15 mouse cellular contexts compared by ENCODE assay signal in the genomic region with DNA sequence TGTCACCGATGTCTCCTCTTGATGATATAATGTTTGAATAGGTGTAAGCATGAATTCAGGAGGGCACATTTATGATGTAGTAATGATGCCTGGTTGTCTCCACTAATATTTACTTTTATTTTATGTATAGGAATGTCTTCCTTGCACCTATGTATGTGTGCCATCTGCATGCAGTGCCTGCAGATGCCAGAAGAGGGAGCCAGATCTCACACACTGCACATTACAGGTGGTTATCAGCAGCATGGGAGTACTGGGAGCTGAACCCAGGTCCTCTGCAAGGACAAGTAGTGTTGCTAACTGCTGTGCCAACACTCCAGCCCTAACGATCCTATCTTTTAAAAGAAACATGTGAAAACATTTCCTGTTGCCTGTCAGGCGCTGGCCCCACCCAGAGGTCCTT.
A peak's percentile ranks its signal among the peaks of the same experiment; 100 is the strongest.
DNase-seq lines count a peak whose midpoint lies in the region; ATAC-seq and TF ChIP-seq lines count a peak whose summit lies in the region.
"Had no signal": no experiment of that assay in that cellular context is flagged by ENCODE, and none has a peak within 500 bp of the region (broad histone marks: within the 10 kb centered on the region; RNA-seq: fewer than 3 reads in every experiment).

No protein-coding gene starts in this region.

- no peaks in the 10 kb centered on the region for H3K36me3 ChIP-seq in forebrain, postnatal 0 days (ENCODE audit: insufficient read depth)
- H3K36me3 ChIP-seq in forebrain, embryonic 12.5 days (replicated peaks): no peaks in the 10 kb centered on the region
- H3K36me3 ChIP-seq in liver, adult 2 months (ENCODE audit: control insufficient read depth, insufficient read depth, low read length): no peaks in the 10 kb centered on the region
- H3K36me3 ChIP-seq in CH12.LX (replicated peaks in 1 of 2; ENCODE audit: control insufficient read depth in 1 of 2, insufficient read depth in 1 of 2, low read length in 1 of 2): no peaks in the 10 kb centered on the region
- H3K36me3 ChIP-seq in hindbrain, embryonic 10.5 days: no peaks in the 10 kb centered on the region
- H3K36me3 ChIP-seq: G1E; intestine, embryonic 15.5 days; liver, embryonic 15.5 days; neural tube, embryonic 13.5 days had no signal

- TF ChIP-seq CTCF in forebrain, postnatal 0 days (IDR thresholded peaks at IDR 0.05; ENCODE audit: low read depth): peak; percentile 51
- TF ChIP-seq CTCF in liver, adult 2 months (IDR thresholded peaks at IDR 0.05; ENCODE audit: low read depth, low read length): peak; percentile 33; the same call in 1 of the 2 replicates
- TF ChIP-seq CTCF in CH12.LX (conservative IDR thresholded peaks at IDR 0.05 in 1 of 2, IDR thresholded peaks at IDR 0.05 in 1 of 2; ENCODE audit: low read depth in 2 of 2, low read length in 2 of 2): 0 out of 4 replicates have a peak, but pooled peaks of 1 of the 2 experiments have one; percentile 13
- TF ChIP-seq CTCF in bone marrow, adult 2 months (IDR thresholded peaks at IDR 0.05; ENCODE audit: control insufficient read depth, insufficient read depth, low read length): peak; percentile 33; the same call in 1 of the 2 replicates

- H3K4me2 ChIP-seq in forebrain, postnatal 0 days (ENCODE audit: low read depth): no peak overlapping the region
- H3K4me2 ChIP-seq in forebrain, embryonic 12.5 days: no peak overlapping the region
- H3K4me2 ChIP-seq in CH12.LX (ENCODE audit: insufficient read depth, low read depth, poor library complexity, severe bottlenecking): no peak overlapping the region
- H3K4me2 ChIP-seq: intestine, embryonic 15.5 days; liver, embryonic 15.5 days; neural tube, embryonic 13.5 days had no signal

- TF ChIP-seq RAD21 in CH12.LX (IDR thresholded peaks at IDR 0.05; ENCODE audit: low read depth, low read length): no peak

- H3K9me3 ChIP-seq in forebrain, postnatal 0 days (ENCODE audit: low read length): no peaks in the 10 kb centered on the region
- H3K9me3 ChIP-seq in forebrain, embryonic 12.5 days: peaks cover 8% of the 10 kb centered on the region; the same call in 1 of the 2 replicates
- peaks cover 4% of the 10 kb centered on the region for H3K9me3 ChIP-seq in CH12.LX (replicated peaks; ENCODE audit: low read length)
- peaks cover 8% of the 10 kb centered on the region for H3K9me3 ChIP-seq in hindbrain, embryonic 10.5 days
- H3K9me3 ChIP-seq: intestine, embryonic 15.5 days; liver, embryonic 15.5 days had no signal

- no peak for ATAC-seq in forebrain, postnatal 0 days
- ATAC-seq in forebrain, embryonic 12.5 days (ENCODE audit: low FRiP score): no peak
- ATAC-seq: intestine, embryonic 15.5 days had no signal

- dilution Hi-C loops in CH12.LX (cut with MboI; ENCODE audit: extremely low pct_ligation_motif_present, extremely low pct_unique_long_range_greater_than_20kb, low sequenced_read_pairs): no loop called here

- H3K9ac ChIP-seq in forebrain, postnatal 0 days: no peak overlapping the region
- H3K9ac ChIP-seq in forebrain, embryonic 12.5 days: no peak overlapping the region
- no peak overlapping the region for H3K9ac ChIP-seq in liver, adult 2 months (ENCODE audit: low read depth, low read length)
- H3K9ac ChIP-seq in CH12.LX (ENCODE audit: insufficient read depth, low read depth): no peak overlapping the region
- H3K9ac ChIP-seq: intestine, embryonic 15.5 days; liver, embryonic 15.5 days; neural tube, embryonic 13.5 days had no signal

- H3K79me2 ChIP-seq in liver, adult 2 months (ENCODE audit: control insufficient read depth, insufficient read depth, low read length): no peaks in the 10 kb centered on the region
- no peaks in the 10 kb centered on the region for H3K79me2 ChIP-seq in CH12.LX (replicated peaks; ENCODE audit: control insufficient read depth, extremely low read depth, insufficient read depth, poor library complexity, severe bottlenecking)

- no peaks in the 10 kb centered on the region for H3K27me3 ChIP-seq in forebrain, postnatal 0 days (ENCODE audit: insufficient read depth, low read length)
- peaks cover 11% of the 10 kb centered on the region; the same call in 1 of the 2 replicates for H3K27me3 ChIP-seq in forebrain, embryonic 12.5 days
- H3K27me3 ChIP-seq in liver, adult 2 months (ENCODE audit: control insufficient read depth, insufficient read depth, low read length): no peaks in the 10 kb centered on the region
- no peaks in the 10 kb centered on the region for H3K27me3 ChIP-seq in CH12.LX (replicated peaks)
- peaks cover 7% of the 10 kb centered on the region for H3K27me3 ChIP-seq in hindbrain, embryonic 10.5 days (ENCODE audit: insufficient read depth, poor library complexity, severe bottlenecking)
- H3K27me3 ChIP-seq: intestine, embryonic 15.5 days; liver, embryonic 15.5 days had no signal

- DNase-seq in forebrain, postnatal 0 days: no peak
- DNase-seq in liver, adult 2 months (ENCODE audit: extremely low read depth, low read depth, low spot score): no peak
- DNase-seq in liver: no peak
- DNase-seq in CH12.LX (ENCODE audit: extremely low read depth): peak; percentile 3
- DNase-seq in hindbrain, embryonic 10.5 days (ENCODE audit: low spot score): no peak
- no peak for DNase-seq in frontal cortex, adult 2 months (ENCODE audit: extremely low spot score in 1 of 2, low spot score in 1 of 2)
- DNase-seq: adrenal gland, postnatal 25 days; gastrocnemius, postnatal 36 days; thymus, postnatal 14 days had no signal

- H3K27ac ChIP-seq in forebrain, postnatal 0 days (ENCODE audit: low read depth, low read length): no peak overlapping the region
- no peak overlapping the region for H3K27ac ChIP-seq in forebrain, embryonic 12.5 days
- H3K27ac ChIP-seq in liver, adult 2 months (replicated peaks; ENCODE audit: insufficient read depth, low read depth, low read length): no peak overlapping the region
- no peak overlapping the region for H3K27ac ChIP-seq in CH12.LX (ENCODE audit: insufficient read depth, low read depth)
- H3K27ac ChIP-seq in bone marrow, adult 2 months (ENCODE audit: control insufficient read depth, insufficient read depth, low read depth, low read length, poor library complexity): no peak overlapping the region
- no peak overlapping the region for H3K27ac ChIP-seq in hindbrain, embryonic 10.5 days
- H3K27ac ChIP-seq: intestine, embryonic 15.5 days; liver, embryonic 15.5 days; neural tube, embryonic 13.5 days had no signal

- no peak for TF ChIP-seq EP300 in CH12.LX (IDR thresholded peaks at IDR 0.05; ENCODE audit: low read length)

- H3K4me3 ChIP-seq in forebrain, postnatal 0 days (ENCODE audit: low read depth, low read length): no peak overlapping the region
- H3K4me3 ChIP-seq in forebrain, embryonic 12.5 days (replicated peaks): no peak overlapping the region
- H3K4me3 ChIP-seq in liver, adult 2 months (ENCODE audit: insufficient read depth, low read depth, low read length): no peak overlapping the region
- no peak overlapping the region for H3K4me3 ChIP-seq in CH12.LX (replicated peaks in 1 of 3; ENCODE audit: low read depth in 2 of 3, low read length in 2 of 3, poor library complexity in 1 of 3)
- no peak overlapping the region for H3K4me3 ChIP-seq in bone marrow, adult 2 months (replicated peaks; ENCODE audit: control insufficient read depth, low read depth, low read length)
- no peak overlapping the region for H3K4me3 ChIP-seq in hindbrain, embryonic 10.5 days
- H3K4me3 ChIP-seq: intestine, embryonic 15.5 days; liver, embryonic 15.5 days; neural tube, embryonic 13.5 days had no signal

- H3K4me1 ChIP-seq in forebrain, postnatal 0 days (ENCODE audit: insufficient read depth): peaks cover 16% of the 10 kb centered on the region
- peaks cover 26% of the 10 kb centered on the region for H3K4me1 ChIP-seq in forebrain, embryonic 12.5 days
- H3K4me1 ChIP-seq in liver, adult 2 months (ENCODE audit: control insufficient read depth, insufficient read depth, low read length): no peaks in the 10 kb centered on the region
- no peaks in the 10 kb centered on the region for H3K4me1 ChIP-seq in CH12.LX (ENCODE audit: control insufficient read depth in 1 of 2, insufficient read depth in 2 of 2)
- no peaks in the 10 kb centered on the region for H3K4me1 ChIP-seq in bone marrow, adult 2 months (ENCODE audit: control insufficient read depth, insufficient read depth, low read length)
- H3K4me1 ChIP-seq in hindbrain, embryonic 10.5 days (replicated peaks): peaks cover 21% of the 10 kb centered on the region
- H3K4me1 ChIP-seq: intestine, embryonic 15.5 days; liver, embryonic 15.5 days had no signal

- 97% methylated on average over 3 of the region's 3 CpGs for WGBS in forebrain, postnatal 0 days
- WGBS in forebrain, embryonic 12.5 days: 93% methylated on average over 3 of the region's 3 CpGs
- 92% methylated on average over 3 of the region's 3 CpGs for WGBS in liver, adult 2 months
- 85% methylated on average over 3 of the region's 3 CpGs for WGBS in bone marrow, adult 2 months
- 95% methylated on average over 3 of the region's 3 CpGs for WGBS in hindbrain, embryonic 10.5 days

- in situ Hi-C loops in CH12.LX (cut with MboI; ENCODE audit: low pct_ligation_motif_present, low pct_unique_long_range_greater_than_20kb, low sequenced_read_pairs): loop anchor here (25.0 kb wide), 1 partner anchor 623 kb away; no protein-coding TSS in a partner anchor

- TF ChIP-seq POLR2A in liver, adult 2 months (IDR thresholded peaks at IDR 0.05; ENCODE audit: extremely low read depth, insufficient read depth, low read length): no peak
- no peak for TF ChIP-seq POLR2A in CH12.LX (IDR thresholded peaks at IDR 0.05; ENCODE audit: low read depth, low read length)
- no peak for TF ChIP-seq POLR2A in bone marrow, adult 2 months (IDR thresholded peaks at IDR 0.05; ENCODE audit: borderline replicate concordance, control insufficient read depth, low read depth, low read length)

TF ChIP-seq in CH12.LX, 34 proteins besides CTCF, POLR2A, EP300 and RAD21:
- TF ChIP-seq MEF2A (IDR thresholded peaks at IDR 0.05; ENCODE audit: borderline replicate concordance, low read depth, low read length) (no peak), MXI1 (IDR thresholded peaks at IDR 0.05; ENCODE audit: low read depth, low read length) (no peak), IRF4 (IDR thresholded peaks at IDR 0.05; ENCODE audit: low read depth, low read length) (no peak), MAZ (IDR thresholded peaks at IDR 0.05; ENCODE audit: low read depth, low read length) (no peak), GABPA (IDR thresholded peaks at IDR 0.05; ENCODE audit: insufficient replicate concordance, low read depth, low read length) (no peak), MAX (IDR thresholded peaks at IDR 0.05; ENCODE audit: low read length) (no peak), MYC (IDR thresholded peaks at IDR 0.05; ENCODE audit: low read depth, low read length) (no peak), CHD2 (IDR thresholded peaks at IDR 0.05; ENCODE audit: low read length) (no peak), MAFK (IDR thresholded peaks at IDR 0.05; ENCODE audit: insufficient replicate concordance, low read length) (no peak), USF1 (IDR thresholded peaks at IDR 0.05; ENCODE audit: low read depth, low read length) (no peak)
